Mouse (Mus musculus): Measurements from ENCODE around the gene Aqp9. TPM values are rescaled to one million over a fixed set of nuclear protein-coding genes. Genes with fewer than 3 reads are reported as not detected.

Aqp9 gene
- 0.47 and 0.66 TPM in 2 replicates for polyA plus RNA-seq (2012; rRNA removed)

DNA sequence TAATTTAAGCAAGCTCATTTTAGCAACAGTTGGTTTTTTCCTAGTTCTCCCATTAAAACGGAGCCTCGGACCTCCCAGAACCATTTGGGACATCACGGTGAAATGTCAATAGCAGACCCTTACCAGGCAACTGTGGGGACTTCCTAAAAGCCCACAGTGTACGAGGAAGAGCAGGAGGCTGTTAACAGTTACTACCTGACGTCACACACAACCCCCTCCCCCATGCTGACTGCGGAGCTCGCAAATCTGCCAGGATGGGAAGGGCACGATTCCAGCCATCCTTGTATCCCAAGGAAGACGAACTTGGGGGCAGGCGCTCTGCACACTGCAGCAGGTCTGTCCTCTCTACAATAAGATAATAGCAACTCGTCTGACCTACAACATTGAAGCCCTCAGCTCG, at the start of gene Aqp9:
Gene Aqp9 (minus strand): TSS at position 172 of the 400 bp plus-strand sequence.

GRCm38 (mm10) chr9:71215248-71216035, 47.0 kb upstream of the Aqp9 start, which contains the start of gene Aldh1a2:
Gene Aldh1a2 (plus strand): TSS chr9:71215789.

Other genes starting within 250 kb of the Aqp9 start
- gene Lipc, start 216.5 kb downstream of the Aqp9 start, polyA plus RNA-seq (2012; rRNA removed): 0.30 and 0.86 TPM in 2 replicates
- 13.6 and 14.2 TPM in 2 replicates for gene Aldh1a2, start 47.1 kb upstream of the Aqp9 start, polyA plus RNA-seq (2012; rRNA removed)